Mouse (Mus musculus): ENCODE measurements around the gene Haghl.
"Not testable (repeated sequence)": the region's sequence is repeated elsewhere in the genome, so short reads cannot be mapped to it uniquely, and the experiment has no call there.

Haghl gene

DNA sequence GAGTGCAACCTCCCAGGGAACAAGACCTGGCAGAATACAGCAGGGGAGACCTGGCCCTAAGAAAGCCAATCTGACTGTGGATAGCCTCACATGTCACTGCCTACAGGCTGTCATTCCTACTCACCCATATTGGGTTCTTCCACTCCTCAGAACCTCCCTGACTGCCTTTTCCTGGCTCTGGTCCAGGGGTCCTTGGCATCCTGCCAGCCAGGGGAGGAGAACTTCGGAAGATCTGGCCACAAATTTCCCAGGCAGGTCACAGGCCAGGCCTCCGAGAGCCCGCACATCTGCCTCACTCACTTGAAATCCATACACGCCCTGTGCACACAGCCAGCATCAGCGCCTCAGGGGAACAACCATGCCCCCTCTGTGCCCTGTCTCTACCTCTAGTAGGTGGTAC lies 34.0 kb downstream of the Haghl start:
- in situ Hi-C loops (cut with MboI, MseI) = no loop called here

DNA sequence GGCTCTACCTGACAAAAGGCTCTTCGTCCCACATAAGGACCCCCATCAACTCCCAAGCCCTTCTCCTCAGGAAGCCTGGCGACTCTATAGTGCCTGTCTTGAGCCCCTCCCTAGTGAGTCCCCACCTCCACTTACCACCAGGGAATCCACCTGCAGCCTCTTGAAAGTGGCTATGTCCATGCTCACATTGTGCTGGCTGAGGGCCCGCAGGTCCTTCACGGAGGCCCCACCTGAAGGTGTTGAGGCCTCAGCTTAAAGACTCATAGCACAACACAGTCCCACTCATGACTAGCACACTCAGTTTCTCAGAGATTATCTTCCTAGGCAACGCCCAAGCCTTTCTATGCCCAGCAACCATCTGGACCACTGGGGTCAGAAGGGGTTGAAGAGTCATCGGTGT lies 36.2 kb downstream of the Haghl start:
- in situ Hi-C loops (cut with MboI, MseI) = no loop called here

DNA sequence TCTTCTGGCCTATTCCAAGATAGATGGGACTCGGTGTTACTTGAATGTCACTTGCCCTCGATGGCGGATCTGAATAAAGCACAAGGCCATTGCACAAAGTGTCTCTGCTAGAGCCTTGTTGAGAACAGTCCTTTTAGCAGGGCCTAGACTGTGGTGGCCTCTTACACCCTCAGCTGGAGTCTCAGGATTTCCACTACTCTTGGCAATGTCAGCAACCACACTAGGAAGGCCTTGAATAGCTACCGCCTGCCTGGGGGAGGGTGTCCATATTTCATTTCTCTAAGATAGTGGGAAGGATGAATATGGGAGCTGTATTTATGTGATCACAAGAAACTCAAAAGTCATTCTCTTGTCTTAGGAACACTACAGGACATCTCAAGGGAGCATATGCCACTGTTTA lies 37.2 kb downstream of the Haghl start:
- in situ Hi-C loops (cut with MboI, MseI) = no loop called here

DNA sequence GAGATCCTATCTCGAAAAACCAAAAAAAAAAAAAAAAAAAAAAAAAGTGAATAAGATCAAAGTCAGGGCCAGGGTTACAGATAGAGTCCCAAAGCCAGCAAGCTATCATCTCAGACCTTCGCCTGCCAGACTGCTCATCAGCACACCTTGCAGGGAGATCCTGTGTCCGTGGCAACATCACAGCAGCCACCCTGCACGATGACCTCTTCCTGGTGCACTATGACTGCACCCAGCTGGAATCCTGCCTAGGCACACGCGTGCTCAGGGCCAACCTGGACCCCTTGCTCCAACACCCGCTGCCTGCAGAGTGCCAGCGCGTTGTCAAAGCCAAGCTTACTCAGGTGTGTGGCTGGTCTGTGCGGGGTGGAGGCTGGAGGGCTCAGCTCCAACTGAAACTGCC lies 41.2 kb downstream of the Haghl start:
- in situ Hi-C loops (cut with MboI, MseI) = no loop called here

DNA sequence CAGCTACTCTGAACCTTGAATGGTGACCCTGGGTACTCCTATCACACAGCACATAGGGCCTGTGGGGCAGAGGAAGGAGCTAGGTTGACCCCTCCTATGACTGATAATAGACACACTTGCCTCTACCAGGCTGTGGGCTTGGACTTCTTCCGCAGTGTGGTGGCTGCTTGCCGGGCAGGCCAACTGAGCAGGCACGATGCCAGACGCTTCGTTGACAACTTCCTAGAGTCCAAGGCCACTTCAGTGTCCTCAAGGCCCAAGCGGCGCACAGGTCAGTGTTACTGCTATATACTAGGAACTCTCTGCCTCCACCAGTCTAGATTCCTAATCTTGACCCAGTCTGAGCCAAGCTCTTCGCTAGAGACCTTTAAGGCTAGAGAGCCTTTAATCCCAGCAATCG lies 41.6 kb downstream of the Haghl start:
- in situ Hi-C loops (cut with MboI, MseI) = no loop called here

DNA sequence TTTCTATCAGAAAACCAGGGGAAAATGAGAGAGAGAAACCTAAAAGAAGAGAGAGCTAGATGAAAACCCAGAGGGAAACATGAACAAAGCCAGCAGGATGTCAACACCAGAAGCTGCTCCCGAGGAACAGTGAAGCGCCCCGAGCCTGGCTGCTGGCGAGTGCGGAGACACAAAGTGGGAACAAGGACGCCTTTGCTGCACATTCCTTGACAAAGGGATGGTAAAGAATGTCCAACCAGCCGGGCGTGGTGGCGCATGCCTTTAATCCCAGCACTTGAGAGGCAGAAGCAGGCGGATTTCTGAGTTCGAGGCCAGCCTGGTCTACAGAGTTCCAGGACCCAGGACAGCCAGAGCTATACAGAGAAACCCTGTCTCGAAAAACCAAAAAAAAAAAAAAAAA lies 44.0 kb downstream of the Haghl start:
- in situ Hi-C loops (cut with MboI, MseI) = not testable (repeated sequence)

DNA sequence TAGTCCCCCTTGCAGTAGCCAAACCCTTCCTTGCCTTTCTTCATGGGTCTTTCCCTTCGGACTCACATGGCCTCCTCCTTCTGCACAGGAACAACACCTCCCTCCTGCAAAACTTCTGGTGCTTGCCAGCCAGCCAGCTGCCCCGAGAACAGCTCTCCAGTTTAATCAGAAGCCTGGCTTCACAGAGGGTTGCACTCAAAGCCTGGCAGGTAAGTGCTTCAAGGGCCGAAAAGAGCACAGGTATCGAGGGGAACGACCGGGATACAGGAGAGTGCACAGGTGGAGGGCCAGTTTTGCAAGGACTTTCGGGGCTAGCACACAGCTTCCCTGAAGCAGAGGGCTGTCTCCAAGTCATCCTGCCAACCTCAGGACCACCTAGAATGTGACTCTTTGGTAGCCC lies 46.6 kb downstream of the Haghl start:
- in situ Hi-C loops (cut with MboI, MseI) = loop anchor here (5.0 kb wide), 1 partner anchor 43 kb away; no protein-coding TSS in a partner anchor

DNA sequence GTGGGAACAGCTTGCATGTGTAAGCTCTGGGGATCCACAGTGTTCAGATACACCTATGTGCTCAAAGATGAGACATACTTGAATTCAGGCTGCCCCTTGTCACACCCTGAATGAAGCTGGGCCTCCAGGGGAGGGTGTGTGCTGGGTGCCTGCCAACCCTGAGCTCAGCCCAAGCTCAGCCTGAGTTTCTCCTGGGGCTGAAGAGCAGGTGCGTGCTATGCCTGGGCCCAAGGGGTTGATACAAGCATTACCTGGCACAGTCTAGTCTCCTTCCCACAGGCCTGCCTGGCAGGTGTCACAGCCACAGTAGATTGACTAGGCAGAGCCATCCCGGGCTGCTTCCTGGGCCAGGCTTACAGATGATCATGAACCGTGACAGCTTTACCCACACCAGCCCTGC lies 49.7 kb downstream of the Haghl start, which contains the start of gene Mslnl:
Gene Mslnl (plus strand): TSS at position 298 of the 400 bp plus-strand sequence.
- in situ Hi-C loops (cut with MboI, MseI) = loop anchor here (5.0 kb wide), 1 partner anchor 47 kb away; no protein-coding TSS in a partner anchor

DNA sequence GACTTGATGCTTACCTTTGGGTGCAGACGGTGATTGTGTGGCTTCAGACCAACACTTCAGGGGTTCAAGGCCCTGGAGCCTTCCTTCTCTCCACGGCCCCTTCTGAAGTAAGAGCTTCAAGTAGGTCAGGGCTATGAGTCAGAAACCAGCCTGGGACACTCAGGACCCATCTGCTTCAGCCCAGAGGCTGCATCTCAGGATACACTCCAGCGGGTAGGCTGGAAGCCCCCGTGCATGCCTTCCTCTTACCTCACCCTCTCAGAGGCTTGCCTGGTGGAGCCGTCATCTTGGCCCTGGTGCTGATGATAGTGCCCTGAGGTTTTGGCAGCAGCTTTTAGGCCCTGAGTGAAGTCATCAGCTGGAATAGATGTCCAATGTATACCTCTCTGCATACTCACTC lies 50.2 kb downstream of the Haghl start:
- in situ Hi-C loops (cut with MboI, MseI) = loop anchor here (5.0 kb wide), 1 partner anchor 47 kb away; no protein-coding TSS in a partner anchor

DNA sequence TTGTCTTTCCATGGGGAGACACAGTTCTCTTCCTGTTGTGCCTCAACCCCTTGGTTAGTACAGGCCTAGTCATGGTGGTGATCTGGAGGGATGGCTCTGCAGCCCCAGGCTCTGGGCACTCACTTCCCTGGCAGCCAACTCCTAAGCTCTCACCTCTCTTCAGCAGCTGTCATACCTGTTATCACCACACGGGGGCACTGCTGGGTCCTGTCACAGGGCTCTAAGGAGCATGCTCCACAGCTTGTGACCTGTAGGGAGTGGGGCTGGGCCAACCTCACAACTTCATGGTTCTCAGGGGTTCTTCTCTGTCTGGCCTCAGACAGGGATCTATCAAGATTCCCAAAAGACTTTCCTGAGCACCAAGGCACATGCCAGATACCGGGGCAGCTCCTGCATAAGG lies 53.4 kb downstream of the Haghl start:
- in situ Hi-C loops (cut with MboI, MseI) = no loop called here

Data from T-helper 2 cell (primary cell).